Mouse (Mus musculus): ENCODE results near the gene Atg13.

Atg13 gene

GRCm38 (mm10) chr2:91649553-91650359 is 60.6 kb downstream of the Atg13 start, which contains the start of the genes Zfp408 and Arhgap1:
Gene Zfp408 (minus strand): TSS chr2:91649791.
Gene Arhgap1 (plus strand): TSS chr2:91649860.
- peak; percentile 100 for DNase-seq (ENCODE audit: low read depth, low spot score)

DNA sequence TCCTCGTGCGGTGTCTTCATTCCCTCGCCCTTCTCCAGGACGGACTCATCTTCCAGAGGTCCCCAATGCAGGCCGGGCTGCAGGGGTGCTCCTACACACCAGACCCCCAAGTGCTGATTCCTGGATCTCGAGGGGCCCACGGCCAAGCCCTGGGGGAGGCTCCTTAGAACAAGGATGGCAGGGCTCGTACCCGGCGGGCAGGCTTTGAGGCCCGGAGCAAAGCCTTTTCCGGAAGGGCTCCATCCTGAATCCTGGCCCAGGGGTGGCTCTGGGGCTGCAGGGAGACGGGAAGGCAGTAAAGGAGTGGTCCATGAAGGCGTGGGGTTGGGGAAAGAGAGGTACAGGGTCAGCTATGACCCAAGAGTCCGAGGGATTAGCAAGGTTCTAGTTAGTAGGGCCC is 61.2 kb downstream of the Atg13 start:
- no peak for DNase-seq (ENCODE audit: low read depth, low spot score)

DNA sequence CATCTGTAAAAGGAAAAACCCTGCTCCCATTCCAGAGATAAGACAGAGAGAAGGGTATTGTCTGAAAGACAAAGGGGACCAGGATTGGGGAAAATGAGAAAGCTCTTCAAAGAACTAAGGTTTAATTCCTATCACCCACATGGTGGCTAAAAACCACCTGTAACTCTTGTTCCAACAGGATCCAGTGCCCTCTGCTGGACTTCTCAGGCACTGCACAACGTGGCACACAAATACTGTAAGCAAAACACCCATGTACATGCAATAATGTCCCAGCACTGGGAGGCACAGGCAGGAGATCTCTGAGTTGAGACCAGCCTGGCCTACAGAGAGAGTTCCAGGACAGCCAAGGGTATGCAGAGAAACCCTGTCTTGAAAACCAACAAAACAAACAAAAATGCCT is 63.6 kb downstream of the Atg13 start:
- peak; percentile 88 for DNase-seq (ENCODE audit: low read depth, low spot score)

DNA sequence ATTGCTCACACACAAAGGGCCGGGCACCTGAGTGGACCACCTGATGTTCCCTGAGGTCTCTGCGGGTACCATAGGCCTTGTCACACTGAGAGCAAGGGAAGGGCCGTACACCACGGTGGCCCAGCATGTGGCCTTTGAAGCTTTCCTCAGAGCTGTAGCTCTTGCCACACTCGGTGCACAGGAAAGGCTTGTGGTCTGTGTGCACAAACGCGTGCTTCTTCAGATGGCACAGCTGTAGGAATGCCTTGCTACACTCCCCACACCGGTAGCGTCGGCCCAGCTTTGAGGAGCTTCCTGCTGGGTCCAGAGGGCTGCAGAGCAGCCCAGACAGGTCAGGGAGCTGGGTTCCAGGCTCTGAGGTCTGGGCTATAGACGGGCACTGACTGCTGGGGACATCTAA is 64.6 kb downstream of the Atg13 start:
- DNase-seq (ENCODE audit: low read depth, low spot score): no peak

- no peak for DNase-seq (ENCODE audit: low read depth, low spot score)
Measured at GRCm38 (mm10) chr2:91645354-91645753, 65.0 kb downstream of the Atg13 start.

- no peak for DNase-seq (ENCODE audit: low read depth, low spot score)
Measured at GRCm38 (mm10) chr2:91644021-91644420, 66.4 kb downstream of the Atg13 start.

DNA sequence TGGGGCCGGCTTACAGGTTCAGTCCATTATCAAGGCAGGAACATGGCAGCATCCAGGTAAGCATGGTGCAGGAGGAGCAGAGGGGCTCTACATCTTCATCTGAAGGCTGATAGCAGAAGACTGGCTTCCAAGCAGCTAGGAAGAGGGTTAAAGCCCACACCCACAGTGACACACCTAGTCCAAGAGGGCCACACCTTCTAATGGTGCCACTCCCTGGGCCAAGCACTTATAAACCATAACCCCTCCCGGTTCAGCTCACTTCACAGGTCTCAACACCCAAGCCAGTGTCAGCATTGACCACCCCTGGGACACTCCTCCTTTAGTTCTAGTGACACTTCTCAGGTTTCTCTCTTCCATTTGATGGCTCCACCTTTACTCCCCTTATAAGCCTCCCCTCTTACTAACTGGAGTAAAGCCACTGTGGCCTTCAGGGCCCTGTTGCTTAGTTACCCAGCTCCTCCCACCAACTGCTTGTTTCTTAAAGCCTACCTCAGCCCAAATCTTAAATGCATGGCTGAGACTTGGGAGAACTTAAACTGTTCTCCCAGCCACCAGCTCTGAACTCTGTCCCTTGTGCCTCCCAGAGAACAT is 67.5 kb downstream of the Atg13 start:
- no peak for DNase-seq (ENCODE audit: low read depth, low spot score)

DNA sequence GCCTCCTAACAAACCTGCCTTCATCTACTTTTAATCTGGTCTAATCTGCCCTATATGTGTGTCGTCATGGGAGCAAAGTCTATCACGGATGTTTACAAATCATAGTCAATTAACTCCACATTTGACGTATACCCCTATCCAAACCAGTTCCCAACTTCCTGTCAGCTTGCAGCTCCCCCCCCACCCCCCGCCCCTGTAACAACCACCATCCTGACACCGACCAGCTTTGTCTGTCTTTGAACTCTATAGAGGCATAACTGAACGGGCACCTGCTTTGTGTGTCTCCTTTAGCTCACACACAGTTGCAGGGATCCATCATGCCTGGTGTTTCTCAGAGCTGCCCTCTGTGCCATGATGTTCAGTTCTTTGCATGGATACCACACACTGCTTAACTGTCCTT is 71.4 kb downstream of the Atg13 start:
- no peak for DNase-seq (ENCODE audit: low read depth, low spot score)

GRCm38 (mm10) chr2:91636727-91637338 is 73.5 kb downstream of the Atg13 start:
- no peak for DNase-seq (ENCODE audit: low read depth, low spot score)

- no peak for DNase-seq (ENCODE audit: low read depth, low spot score)
Measured at GRCm38 (mm10) chr2:91636229-91636628, 74.1 kb downstream of the Atg13 start, which contains the start of gene F2. Gene F2 (minus strand): TSS chr2:91636414.

DNA sequence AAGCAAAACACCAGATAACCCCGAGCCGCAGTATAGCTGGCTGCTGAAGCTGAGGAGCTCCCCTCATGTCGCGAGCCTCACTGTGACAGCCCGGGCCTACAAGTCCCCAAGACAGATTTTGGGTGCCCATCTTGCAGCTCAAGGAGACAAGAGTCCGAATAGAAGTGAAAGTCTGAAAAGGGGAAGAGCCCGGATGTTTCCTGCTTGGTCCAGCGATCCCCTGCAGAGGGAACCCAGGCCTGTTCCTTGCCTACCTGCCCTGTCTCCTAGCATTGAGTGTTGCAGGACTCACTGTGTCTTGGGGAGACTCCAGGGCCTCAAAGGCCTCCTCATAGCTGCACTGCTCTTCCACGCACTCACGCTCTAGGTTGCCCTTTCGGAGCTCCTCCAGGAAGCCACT is 74.9 kb downstream of the Atg13 start:
- no peak for DNase-seq (ENCODE audit: low read depth, low spot score)

DNA sequence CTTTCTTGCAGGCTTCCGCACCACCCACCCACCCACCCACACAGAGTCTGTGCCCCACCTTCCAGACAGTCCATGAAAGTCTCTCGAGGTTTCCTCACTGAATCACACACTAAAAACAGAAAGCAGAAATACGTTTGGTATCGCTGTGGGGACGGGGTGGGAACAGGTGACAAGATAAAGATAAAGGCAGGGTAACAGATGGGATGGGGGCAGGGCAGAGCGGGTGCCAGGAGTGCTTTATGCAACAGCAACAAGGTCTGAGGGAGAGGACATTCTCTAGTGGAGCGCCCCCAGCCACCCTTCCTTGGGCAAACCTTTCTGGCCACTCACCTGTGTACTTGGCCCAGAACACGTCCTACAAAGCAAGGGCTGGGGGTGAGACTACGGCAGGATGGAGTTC is 75.5 kb downstream of the Atg13 start:
- no peak for DNase-seq (ENCODE audit: low read depth, low spot score)

GRCm38 (mm10) chr2:91633334-91633977 is 76.9 kb downstream of the Atg13 start:
- no peak for DNase-seq (ENCODE audit: low read depth, low spot score)

DNA sequence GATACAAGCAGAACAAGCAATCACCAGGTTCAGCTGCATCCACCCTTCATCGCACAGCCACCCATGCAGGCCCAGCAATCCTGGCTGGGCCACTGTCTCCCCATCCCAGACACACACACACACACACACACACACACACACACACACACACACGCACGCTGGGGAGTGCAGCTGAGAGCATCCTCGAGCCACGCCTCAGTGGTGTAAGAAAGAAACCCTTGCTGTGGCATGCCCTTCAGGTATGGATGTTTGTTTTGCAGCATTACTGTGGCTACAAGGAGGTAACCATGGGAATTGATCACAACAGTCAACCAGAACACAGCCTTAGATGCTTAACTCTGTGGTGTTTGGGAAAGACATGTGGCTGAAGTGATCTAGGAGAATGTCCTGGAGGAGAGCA is 78.1 kb downstream of the Atg13 start:
- DNase-seq (ENCODE audit: low read depth, low spot score): no peak

DNA sequence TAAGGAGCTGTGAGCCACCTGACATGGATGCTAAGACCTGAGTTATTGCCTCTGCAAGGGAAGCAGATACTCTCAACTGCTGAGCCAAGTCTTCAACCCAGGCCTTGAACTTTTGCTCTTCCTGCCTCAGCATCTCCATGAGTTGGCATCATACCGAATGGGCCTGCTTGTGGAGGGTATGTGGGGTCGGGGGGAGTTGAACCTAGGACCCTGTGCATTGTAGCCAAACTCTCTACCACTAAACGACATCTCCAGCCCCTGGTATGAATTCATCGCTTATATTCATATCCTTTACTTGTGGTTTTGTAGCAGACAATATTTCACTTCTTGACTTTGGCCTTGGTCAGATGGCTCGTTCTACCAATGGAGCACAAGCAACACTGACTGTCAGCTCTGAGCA is 78.5 kb downstream of the Atg13 start:
- DNase-seq (ENCODE audit: low read depth, low spot score): no peak

DNA sequence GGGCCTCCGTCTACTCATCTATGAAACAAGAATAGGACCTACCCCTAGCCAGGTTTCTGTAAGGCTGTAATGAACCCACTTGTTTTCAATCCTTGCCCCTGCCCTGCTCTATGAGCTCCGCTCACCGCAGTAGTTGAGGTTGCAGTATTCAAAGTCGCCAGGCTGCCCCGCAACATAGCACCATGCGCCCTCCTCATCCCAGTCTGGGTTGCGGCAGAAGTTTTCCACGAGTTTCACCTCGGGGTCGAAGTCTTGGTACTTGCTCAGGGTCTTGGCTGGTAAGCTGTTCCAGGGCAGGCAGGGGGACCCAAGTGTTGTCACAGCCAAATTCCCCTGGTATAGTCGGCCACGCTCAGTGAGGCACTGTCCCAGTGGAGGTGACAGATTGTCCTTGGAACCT is 80.0 kb downstream of the Atg13 start:
- no peak for DNase-seq (ENCODE audit: low read depth, low spot score)

- DNase-seq (ENCODE audit: low read depth, low spot score): peak; percentile 39
Measured at GRCm38 (mm10) chr2:91629682-91630081, 80.7 kb downstream of the Atg13 start.

DNA sequence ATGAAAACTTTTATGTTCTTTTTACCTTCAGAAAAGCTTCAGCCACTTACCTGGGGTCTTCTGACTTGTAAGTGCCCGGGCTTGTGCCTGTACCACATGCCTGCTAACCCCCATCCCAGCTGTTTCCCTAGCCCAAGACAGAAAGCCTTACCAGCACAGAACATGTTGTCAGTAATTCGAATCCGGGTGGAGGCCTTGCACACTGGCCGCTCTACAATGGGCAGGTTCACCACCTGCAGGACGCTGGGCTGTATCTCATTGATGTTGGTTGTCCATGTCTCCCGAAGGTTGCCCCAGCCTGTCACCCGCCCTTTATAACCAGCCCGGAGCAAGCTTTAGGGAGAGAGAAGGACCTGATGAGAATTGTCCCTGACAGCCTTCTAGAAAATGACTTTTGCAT is 82.2 kb downstream of the Atg13 start:
- DNase-seq (ENCODE audit: low read depth, low spot score): no peak

- DNase-seq (ENCODE audit: low read depth, low spot score): no peak
Measured at GRCm38 (mm10) chr2:91627486-91627885, 82.9 kb downstream of the Atg13 start.

All from 3T3-L1 (cell line).